Mouse (Mus musculus): Measurements from ENCODE around the gene Cwh43.

- TF ChIP-seq ZC3H11A (IDR thresholded peaks at IDR 0.05; ENCODE audit: borderline replicate concordance, low read depth, low read length), result no peak
- TF ChIP-seq ZNF384 (IDR thresholded peaks at IDR 0.05; ENCODE audit: low read depth, low read length), result no peak
- no peak for TF ChIP-seq CHD2 (IDR thresholded peaks at IDR 0.05; ENCODE audit: low read depth, low read length)
- TF ChIP-seq HCFC1 (IDR thresholded peaks at IDR 0.05; ENCODE audit: borderline replicate concordance, insufficient read depth, low read length), result no peak
- peak; percentile 86 for TF ChIP-seq MAFK (IDR thresholded peaks at IDR 0.05; ENCODE audit: insufficient read depth, low read depth, low read length)
Measured at GRCm38 (mm10) chr5:73434764-73435163, 28.9 kb downstream of the Cwh43 start.
